Mouse (Mus musculus) right cerebral cortex, postnatal 14 days (tissue): ENCODE measurements around the gene Dcaf17.
A peak's percentile ranks its signal among the peaks of the same experiment; 100 is the strongest.

ENCODE experiments used
- DNase-seq: peaks from one replicate; pipeline ENCODE4 v3.0.0; 2022

Dcaf17 gene

DNA sequence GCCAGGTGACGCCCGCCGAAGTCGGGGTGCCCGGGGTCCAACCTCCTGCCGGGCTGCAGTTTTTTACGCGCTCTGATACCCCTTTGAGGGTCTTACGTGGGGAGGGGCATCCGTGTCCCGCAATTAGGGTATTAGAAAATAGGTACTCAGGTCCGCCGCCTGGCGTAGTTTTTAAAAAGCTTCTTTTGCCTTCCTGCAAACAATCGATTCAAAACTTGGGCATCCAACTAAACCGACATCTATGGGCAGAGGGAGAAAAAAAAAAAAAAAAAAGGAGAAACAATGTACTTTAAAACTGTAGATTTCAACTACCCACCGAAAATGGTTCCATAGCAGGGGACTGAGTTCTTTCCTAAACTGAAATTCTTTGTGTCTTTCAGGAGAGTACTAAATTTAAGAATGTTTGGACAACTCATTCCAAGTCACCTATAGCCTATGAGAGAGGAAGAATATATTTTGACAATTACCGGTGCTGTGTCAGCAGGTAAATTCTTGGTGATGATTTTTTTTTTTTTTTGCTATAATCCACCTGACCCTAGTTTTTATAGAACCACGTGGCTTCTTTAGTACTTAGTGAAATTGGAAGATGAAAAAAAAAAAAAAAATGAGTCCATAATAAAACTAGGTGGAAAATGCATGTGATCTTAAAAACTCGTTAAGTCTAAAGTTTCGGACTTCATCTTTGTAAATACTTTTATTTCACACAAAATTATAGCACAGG lies 1.1 kb downstream of the Dcaf17 start:
- DNase-seq, result no peak

DNA sequence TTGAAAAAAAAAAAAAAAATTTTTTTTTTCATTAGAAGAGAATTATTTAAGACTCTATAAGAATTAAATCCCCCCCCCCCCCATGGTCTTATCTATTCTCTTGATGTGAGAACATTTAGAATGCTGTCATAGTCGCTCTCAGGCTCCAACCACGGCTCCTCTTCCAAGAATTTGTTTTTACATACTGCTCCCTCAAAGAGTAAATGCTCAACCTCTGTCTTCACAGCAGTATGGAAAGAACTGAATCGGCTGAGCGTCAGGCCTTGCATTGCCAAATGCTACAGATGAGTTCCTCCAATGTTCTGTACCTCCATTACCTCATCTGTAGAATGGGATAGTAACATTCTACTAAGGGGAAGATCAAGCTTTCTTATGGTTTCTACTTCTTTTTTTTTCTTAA lies 16.5 kb downstream of the Dcaf17 start:
- no peak for DNase-seq

DNA sequence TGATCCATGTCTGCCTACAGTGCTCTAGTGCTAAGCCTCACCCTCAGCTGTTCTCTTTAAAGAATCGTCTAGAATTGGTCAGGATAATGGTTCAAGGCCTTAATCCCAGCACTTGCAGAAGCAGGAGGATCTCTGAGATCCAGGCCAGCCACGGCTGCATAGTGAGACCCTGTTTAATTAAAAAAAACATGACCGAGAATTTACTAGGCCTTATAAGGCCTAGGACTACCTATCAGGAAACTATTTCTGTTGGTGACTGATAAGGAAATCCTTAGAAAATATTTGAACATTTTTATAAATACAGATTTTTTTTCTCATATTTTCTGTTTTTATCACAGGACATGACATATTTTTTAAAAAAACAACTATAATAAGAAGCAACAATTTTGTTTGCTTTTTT lies 18.2 kb downstream of the Dcaf17 start:
- no peak for DNase-seq

DNA sequence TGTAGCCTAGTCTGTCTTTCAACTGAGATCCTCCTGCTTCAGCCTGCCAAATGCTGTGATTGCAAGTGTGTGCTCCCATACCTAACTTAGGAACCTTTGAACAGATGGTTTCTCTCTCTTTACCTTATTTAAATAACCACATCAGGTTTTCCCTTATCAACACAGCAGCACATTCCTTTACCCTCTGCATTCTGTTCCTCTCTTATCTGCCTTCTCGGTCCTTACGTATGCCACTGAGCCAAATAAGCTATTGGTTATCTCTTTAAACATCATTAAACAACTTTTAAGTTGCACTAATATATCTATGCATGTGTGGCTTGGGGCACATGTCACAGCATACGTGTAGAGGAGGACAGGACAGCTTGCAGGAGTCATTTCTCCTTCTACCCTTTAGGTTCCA lies 18.7 kb downstream of the Dcaf17 start:
- no peak for DNase-seq

GRCm38 (mm10) chr2:71082416-71082815 lies 27.3 kb downstream of the Dcaf17 start:
- DNase-seq, result no peak

- no peak for DNase-seq
These were observed 28.5 kb downstream of the Dcaf17 start for GRCm38 (mm10) chr2:71083454-71084193.

DNA sequence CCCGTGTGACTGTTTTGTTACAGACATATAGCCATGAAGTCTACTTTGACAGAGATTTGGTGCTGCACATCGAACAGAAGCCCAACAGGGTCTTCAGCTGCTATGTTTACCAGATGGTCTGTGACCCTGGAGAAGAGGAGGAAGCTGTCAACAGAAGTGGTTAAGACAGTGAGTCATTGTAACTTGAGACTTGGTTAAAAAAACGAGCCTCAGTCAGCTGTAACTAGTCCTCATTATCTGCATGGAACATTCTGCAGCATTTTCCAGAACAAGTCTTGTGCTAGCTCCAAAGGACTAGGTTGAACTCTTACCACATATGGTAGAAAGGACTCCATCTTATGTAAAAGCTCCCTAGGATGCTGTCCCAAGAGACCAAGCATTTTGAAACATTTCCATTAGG lies 34.6 kb downstream of the Dcaf17 start:
- no peak for DNase-seq

GRCm38 (mm10) chr2:71090660-71091445 lies 35.7 kb downstream of the Dcaf17 start:
- no peak for DNase-seq

GRCm38 (mm10) chr2:71096170-71096569 lies 41.0 kb downstream of the Dcaf17 start:
- no peak for DNase-seq

DNA sequence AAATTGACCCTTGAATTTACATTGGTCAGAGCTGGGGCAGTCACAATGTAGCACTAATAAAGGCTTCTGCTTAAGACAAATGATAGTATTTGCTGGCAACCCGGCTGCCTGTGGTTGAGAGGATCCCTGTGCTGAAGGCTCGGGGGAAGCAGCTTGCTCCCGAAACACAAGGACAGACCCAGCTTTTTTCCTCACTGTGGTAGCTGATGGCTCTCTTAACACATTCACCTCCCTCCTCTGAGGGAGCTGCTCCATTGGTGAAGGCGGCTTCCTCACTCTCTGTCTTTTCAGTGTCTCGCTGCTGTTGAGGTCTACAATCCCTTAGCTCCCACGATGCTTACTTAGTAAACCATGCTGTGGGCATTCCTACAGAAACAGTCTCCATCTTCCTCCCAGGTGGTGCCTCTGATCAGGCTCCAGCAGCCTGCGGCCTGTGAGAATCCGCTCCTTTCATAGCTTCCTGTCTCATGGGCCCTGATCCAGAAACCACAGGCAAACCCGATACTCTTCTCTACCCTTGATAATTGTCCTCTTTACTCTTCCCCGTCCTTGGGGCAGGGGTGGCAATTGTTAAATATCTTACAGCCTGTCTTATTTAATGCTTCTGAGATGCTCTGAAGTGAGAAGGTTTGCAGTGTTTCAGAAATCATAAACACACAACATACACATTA lies 47.6 kb downstream of the Dcaf17 start:
- no peak for DNase-seq

DNA sequence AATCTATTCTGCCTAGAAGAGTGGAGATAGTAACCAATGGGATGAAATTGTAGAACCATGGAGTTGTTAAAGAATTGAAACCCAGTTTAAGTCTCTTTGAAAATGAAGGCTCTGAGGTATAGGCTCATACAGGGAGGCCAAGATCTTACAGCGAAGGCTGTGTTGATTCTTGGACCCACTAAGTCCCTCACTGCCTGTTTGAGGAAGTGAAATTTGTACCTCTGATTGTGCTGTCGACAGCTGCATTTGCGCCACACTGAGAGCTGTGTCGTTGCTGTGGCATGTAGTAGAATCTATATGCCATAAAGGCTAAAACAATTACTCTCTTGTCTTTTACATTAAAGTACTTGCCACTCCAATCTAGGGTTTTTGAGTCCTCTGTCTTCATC lies 48.2 kb downstream of the Dcaf17 start:
- no peak for DNase-seq

- no peak for DNase-seq
These were observed 49.6 kb downstream of the Dcaf17 start for GRCm38 (mm10) chr2:71104696-71105095.

DNA sequence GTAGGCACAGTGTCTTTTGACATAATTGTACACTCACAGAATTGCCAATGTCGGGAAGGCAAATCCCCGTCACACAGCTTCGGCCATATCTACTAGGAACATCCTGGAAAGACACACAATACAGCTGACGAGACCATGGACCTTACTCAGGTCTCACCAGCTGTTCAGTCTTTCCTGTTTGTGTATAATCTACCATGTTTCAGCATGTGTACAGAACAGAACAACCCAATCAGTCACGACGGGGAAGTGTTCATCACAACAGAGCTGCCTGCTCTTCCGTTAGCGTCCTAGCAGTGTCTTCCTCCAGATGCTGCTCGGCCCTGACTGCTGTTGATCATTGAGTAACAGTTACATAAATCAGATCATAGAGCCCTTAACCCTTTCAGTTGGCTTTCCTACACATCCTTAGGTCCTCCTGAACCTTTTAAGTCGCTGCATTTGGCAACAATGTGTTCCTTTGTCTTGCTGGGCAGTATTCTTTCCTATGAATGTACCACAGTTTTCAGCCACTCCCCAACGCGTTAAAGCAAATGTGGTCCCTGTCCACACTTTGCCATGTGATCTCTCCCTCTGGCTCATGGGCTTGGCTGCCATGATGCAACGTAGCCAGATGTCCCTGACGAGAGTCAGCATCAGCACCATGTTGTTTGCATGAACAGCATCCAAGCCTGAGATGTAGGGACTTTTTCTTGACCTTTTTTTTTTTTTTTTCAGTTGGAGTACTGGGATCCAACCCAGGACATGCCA lies 50.5 kb downstream of the Dcaf17 start:
- DNase-seq, result no peak

DNA sequence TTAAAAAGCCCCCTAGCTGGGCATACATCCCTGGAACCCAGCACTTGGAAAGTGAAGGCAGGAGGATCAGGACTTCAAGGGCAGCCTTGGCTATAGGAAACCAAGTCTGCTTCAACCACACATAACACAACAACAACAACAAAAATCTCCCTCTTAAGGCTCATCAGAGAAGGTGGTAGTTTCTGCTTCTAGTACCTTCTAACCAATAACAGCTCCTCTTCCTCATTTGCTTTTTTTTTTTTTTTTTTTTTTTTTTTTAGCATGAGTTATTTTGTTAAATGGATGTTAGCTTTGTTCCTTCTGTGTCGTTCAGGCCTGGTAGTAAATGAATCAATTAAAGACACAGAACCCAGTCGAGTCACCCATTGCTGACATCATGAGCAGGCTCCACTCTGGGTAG lies 52.1 kb downstream of the Dcaf17 start:
- DNase-seq, result no peak

DNA sequence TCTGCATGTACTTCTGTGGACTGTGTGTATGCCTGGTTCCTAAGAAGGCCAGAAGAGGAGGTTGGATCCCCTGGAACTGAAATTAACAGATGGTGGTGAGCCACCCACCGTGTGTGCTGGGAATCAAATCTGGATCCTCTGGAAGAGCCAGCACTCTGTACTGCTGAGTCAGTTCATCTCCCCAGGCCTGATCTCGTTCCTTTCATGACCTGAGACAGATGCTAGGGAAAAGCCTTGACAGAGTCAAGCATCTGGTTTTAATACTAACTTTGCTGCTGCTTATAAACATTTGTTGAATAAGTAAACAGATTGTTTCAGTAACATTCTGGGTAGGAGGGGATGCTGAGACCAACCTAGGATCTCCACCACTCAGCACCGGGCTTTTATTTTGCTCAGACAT lies 53.4 kb downstream of the Dcaf17 start:
- DNase-seq, result no peak

GRCm38 (mm10) chr2:71113489-71114171 lies 58.5 kb downstream of the Dcaf17 start:
- DNase-seq, result no peak

DNA sequence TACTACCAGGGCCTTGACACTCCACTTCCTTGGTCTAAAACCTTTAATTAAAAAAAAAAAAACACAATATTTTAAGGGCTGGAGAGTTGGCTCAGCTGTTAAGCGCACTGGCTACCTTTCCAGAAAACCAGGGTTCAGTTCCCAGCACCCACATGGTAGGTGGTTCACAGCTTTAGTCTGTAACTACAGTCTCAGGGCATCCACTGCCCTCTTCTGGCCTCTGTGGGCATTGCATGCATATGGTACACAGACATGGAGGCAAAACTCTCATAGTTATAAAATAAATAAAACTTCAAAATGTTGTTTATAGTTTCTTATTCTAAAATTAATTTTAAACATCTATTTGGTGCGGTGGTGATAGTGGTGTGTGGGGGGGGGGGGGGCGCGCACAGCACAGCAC lies 61.0 kb downstream of the Dcaf17 start:
- no peak for DNase-seq

DNA sequence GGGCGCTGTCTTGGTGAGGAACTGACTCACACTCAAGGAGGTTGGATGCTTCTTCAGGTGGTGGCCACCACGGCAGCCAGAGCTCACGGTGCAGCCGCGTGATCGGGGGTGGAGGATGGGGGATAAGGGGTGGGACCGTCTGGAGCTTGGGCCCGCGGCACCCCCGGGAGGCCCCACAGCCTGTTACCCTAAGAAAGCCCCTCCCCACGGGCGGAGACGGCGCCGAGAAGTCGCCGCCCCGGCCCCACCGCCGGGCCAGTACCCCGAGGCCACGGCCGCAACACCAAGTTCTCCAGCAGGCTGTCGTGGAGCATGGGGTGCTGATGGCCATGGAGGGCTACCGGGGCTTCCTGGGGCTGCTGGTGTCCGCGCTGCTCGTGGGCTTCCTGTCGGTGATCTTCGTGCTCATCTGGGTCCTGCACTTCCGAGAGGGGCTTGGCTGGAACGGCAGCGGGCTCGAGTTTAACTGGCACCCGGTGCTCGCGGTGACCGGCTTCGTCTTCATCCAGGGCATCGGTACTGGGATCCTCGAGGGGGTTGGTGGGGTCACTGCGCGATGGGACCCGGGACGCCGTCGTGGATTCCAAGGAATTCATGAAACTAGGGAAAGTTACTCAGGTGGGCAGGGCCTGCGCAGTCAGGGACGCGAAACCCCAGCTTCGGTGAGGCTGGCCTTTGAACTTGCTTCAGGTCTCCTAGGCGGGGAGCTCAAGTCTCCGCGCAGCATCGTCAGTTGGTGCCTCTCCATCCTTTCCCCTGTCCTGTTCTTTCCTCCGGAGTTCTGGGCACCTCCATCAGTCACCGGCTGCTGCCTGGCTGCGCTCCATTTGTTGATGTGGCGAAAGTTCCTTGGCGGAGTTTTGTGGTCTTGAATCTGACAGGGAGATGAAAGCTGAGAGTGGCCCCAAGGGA lies 62.9 kb downstream of the Dcaf17 start, which contains the start of gene Cybrd1:
TSS of gene Cybrd1 (plus strand) at position 127 of the 912 bp plus-strand sequence.
- peak; percentile 19 for DNase-seq

DNA sequence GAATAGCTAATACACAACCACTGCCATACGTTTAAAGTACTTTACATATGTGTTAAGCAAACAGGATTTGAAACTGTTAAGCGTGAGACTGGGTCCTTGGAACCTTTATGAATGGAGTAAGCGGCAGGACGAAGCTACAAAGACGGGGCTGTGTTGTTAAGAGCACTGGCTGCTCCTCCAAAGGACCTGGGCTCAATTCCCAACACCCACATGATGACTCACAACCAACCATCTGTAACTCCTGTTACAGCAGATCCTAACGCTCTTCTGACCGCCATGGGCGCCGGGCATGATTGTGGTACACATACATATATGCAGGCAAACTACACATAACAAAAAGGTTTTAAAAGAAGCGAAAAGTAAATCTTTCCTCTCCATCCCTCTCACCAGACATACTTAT lies 65.7 kb downstream of the Dcaf17 start:
- DNase-seq, result peak; percentile 23

DNA sequence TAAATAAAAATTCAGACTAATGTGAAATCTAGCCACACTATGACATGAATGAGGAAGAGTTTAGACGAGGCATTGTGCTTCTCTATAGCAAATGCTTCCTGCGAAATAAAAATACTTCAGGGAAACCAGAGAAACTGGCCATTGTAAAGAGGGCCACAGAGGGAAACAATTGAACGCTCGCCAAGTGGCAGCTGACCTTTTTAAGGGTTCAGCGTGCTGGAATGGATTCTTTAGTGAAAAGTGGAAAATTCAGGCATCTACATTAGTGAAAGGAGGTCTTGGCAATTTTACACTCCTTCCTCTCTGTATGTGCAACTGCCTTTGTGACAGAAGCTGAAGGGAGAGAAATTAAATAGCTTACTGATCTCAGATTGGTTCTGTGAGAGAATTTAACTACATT lies 66.3 kb downstream of the Dcaf17 start:
- no peak for DNase-seq
